Mouse (Mus musculus) mature B cell (primary cell): ENCODE results near the gene Pcsk4.

Experiments
- in situ Hi-C: fragments of 300-500 bp; cut with MboI; formaldehyde crosslinking; loops from 2 replicates; pipeline ENCODE4 v1.14.3; 2019

Pcsk4 gene

GRCm38 (mm10) chr10:80271870-80272585 lies 57.3 kb downstream of the Pcsk4 start:
- in situ Hi-C loops = no loop called here
